Mouse (Mus musculus) hematopoietic stem cell, adult 5-6 weeks (primary cell): Measurements from ENCODE around the gene Krtap5-4. TPM values are rescaled to one million over a fixed set of nuclear protein-coding genes. Genes with fewer than 3 reads are reported as not detected.
"Not testable (repeated sequence)": the region's sequence is repeated elsewhere in the genome, so short reads cannot be mapped to it uniquely, and the experiment has no call there.

Experiments used
- ATAC-seq, 2 experiments: fragments of 125-278 bp in 1 of 2; replicated peaks in 1 of 2; 2 replicates each; pipeline ENCODE4 v1.8.0; 2016 to 2017; ENCODE audit warnings: inconsistent platforms in 2 of 2, mild to moderate bottlenecking in 2 of 2, moderate number of reproducible peaks in 2 of 2, low read depth in 1 of 2, moderate TSS enrichment in 1 of 2; ENCODE audit not compliant: low FRiP score in 2 of 2, poor library complexity in 2 of 2, severe bottlenecking in 2 of 2, insufficient read depth in 1 of 2, low TSS enrichment in 1 of 2
- total RNA-seq: library from RNA; stranded (forward); fragments of 172-1452, 232-1000 nt; gene quantifications from 2 replicates; pipeline ENCODE4 v1.2.3, GENCODE M21; 2017

Krtap5-4 gene
- not detected in 2 replicates for total RNA-seq

GRCm38 (mm10) chr7:142303249-142303648, at the start of gene Krtap5-4:
Gene Krtap5-4, plus strand, starts transcription at chr7:142303549.
- no peak for ATAC-seq

DNA sequence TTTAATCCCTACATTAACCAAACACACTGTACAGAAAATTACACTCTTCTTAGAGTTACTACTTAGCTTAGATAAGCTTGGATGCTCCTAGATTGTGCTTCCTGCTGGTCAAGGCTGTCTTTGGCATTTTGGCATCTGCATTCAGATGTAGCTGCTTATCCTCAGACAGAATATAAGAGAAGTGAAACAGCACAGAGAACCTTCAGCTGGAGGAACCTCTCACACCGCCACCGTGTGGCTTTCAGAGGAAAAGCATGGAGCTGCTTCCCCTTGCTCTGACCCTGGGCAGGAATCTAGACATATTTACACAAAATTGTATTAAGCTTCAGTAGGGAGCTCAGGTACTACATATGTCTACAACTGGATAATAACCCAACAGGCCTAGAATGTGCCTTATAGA, 47.8 kb upstream of the Krtap5-4 start:
- peak in 1 of 2 experiments; percentile 74; a peak in 3 of 4 replicates for ATAC-seq

DNA sequence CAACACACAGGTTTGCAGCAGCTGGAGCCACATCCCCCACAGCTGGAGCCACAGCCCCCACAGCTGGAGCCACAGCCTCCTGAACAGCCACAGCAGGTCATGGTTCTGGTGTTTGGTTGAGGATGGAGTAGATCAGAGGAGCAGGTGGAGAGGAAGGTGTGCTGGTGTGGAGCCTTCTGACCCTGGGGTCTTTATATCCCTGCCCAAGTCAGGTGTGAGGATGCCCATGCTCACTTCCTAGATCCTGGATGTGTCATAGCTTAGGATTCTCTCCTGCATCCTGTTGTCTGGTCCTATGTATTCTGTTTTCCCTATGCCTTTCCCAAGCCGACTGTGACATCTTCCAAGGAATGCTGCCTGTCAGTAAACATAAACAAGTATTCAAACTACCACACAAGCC, 45.1 kb upstream of the Krtap5-4 start, which contains the start of gene Gm2431:
Gene Gm2431, minus strand, starts transcription at position 101 of the 400 bp plus-strand sequence.
- ATAC-seq: not testable (repeated sequence)

DNA sequence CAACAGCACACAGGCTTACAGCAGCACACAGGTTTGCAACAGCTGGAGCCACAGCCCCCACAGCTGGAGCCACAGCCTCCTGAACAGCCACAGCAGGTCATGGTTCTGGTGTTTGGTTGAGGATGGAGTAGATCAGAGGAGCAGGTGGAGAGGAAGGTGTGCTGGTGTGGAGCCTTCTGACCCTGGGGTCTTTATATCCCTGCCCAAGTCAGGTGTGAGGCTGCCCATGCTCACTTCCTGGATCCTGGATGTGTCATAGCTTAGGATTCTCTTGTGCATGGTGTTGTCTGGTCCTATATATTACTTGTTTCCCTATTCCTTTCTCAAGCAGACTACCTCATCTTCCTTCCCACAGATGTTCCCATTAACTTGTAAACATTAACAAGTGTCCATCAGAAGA, 29.1 kb upstream of the Krtap5-4 start, which contains the start of gene Gm4559:
Gene Gm4559, minus strand, starts transcription at position 101 of the 400 bp plus-strand sequence.
- not testable (repeated sequence) for ATAC-seq

DNA sequence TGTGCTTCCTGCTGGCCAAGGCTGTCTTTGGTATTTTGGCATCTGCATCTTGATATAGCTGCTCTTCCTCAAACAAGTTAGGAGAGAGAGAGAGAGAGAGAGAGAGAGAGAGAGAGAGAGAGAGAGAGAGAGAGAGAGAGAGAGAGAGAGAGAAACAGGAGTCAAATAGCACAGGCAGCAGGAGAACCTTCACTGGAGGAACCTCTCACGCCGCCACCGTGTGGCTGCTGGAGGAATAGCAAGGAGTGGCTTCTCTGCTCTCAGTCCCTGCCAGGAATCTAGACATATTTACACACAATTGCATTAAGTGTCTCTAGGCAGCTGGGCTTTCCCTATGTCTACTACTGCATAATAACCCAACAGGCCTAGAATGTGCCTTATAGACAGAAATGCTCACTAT, 25.2 kb upstream of the Krtap5-4 start:
- peak; percentile 66 to 85 for ATAC-seq

GRCm38 (mm10) chr7:142279291-142279690, 24.1 kb upstream of the Krtap5-4 start:
- ATAC-seq: not testable (repeated sequence)

DNA sequence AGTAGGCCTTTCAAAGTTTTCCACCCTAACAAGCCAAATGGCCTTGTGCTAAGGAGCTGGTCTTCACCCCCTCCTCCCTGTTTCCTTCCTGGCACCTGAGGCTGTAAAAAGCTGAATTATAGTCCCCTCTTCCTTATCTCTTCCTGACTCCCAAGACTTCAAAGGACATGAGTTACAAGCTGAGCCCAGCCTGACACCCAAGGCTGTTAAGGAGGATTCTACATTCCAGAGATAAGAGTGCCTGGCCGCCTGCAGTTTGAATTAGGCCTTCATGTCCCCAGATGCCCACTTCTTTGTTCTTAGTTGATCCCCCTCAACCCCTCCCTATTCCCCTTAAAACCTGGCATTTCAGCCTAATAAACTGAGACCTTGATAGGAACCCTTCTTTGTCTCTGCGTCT, 20.5 kb upstream of the Krtap5-4 start:
- ATAC-seq: not testable (repeated sequence)

- ATAC-seq: peak; percentile 81 to 85
Observed at GRCm38 (mm10) chr7:142284023-142284591, 19.2 kb upstream of the Krtap5-4 start.

DNA sequence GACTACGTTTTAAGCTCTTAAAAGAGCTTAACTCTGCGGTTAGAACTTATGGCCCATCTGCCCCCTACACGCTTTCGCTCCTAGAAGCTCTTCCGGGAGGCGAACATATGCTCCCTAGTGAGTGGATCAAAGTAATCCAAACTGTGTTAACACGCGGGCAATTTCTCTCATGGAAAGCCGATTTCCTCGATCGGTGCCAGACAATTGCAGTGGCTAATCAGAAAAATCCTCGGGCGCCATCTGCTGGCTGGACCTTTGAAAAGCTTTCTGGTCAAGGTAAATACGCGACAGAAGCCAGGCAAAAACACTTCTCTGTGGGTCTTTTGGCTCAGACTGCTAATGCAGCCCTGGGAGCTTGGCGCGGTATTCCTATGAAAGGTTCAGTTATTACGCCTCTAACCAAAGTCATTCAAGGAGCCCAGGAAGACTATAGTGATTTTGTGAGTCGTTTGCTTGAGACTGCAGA, 18.7 kb upstream of the Krtap5-4 start:
- ATAC-seq: peak; percentile 60 to 66

DNA sequence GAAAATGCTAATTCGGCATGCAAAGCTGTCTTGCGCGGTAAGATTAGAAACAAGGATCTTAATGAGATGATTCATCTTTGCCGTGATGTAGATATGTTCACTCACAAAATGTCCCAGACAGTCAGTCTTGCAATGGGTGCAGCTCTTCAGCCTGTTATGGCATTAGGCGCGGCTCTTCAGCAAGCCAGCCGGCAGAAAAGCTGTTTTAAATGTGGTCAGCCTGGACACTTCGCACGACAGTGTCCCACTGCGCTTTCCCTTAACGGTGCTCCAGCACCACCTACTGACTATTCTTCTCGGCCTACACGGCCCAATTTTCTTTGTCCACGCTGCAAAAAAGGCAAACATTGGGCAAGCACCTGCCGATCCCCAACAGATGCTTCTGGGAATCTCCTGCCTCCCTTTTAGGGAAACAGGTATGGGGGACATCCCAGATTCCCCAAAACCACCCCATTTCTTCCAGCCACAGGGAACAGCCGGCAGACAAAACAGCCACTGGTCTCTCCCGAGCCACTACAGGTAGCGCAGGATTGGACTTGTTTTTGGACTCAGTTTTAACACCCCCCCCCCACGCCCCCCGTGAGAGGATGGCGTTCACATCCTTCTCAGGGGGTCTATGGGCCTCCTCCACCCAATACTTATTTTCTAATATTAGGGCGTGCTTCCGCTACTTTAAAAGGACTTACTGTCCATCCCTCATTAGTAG, 18.1 kb upstream of the Krtap5-4 start:
- ATAC-seq: 0 out of 4 replicates have a peak, but pooled peaks of 1 of the 2 experiments have one; percentile 26

GRCm38 (mm10) chr7:142285910-142286612, 17.3 kb upstream of the Krtap5-4 start:
- ATAC-seq: not testable (repeated sequence)

- ATAC-seq: peak; percentile 76 to 81
Observed at GRCm38 (mm10) chr7:142293851-142294250, 9.5 kb upstream of the Krtap5-4 start.

DNA sequence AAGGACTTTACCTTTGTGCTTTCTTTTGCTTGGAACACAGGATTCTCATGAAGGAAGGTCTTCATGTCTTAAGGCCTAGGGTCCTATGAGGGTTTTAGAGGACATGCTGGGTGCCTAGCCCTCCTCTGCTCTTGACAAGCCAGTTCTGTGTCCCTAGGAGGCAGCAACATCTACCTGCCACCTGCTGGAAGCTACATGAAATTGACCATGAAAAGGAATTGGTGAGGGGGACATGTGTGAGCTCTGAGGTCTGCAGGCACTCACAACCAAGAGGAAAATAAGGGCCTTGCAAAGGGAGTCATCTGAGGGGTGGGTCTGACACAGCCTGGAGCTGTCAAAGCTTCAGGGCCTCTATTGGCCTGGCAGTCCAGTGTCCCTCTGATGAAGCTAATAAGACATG, 7.9 kb upstream of the Krtap5-4 start:
- no peak for ATAC-seq

GRCm38 (mm10) chr7:142296108-142296507, 7.2 kb upstream of the Krtap5-4 start:
- not testable (repeated sequence) for ATAC-seq

GRCm38 (mm10) chr7:142297018-142297417, 6.3 kb upstream of the Krtap5-4 start, which contains the start of gene Krtap5-1:
Gene Krtap5-1, minus strand, starts transcription at chr7:142297118.
- not testable (repeated sequence) for ATAC-seq

GRCm38 (mm10) chr7:142303929-142304328, 580 bp downstream of the Krtap5-4 start:
- ATAC-seq: not testable (repeated sequence)

DNA sequence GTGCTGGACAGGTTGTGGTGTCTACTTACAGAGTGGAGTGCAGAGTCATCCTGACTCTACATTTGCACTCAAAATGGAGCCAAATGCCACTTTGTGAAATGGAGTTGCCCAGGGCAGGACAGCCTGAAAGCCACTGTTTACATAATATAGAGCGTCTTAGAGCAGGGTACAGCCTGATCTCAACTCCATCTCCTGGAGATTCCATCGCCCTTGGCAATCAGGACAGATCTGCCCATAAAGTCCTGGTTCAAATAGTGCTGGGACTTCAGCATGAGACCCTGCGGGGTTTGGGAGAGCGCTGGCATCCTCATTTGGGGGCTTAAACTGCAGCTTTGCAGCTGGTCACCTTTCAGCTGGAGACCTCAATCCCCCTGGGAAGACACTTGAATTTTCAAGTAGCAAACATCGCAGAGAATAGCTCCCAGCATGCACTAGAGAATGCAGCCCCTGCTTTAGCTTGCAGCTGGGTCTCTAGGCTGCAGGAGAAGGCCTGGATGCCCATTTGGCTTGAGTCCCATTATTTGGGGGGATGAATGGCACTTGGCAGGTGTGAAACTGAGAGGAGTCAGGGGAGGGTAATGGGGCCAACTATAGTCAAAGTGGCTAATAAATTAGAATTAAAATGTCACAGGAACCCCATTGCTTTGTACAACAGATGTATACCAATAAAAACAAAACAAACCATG, 11.4 kb downstream of the Krtap5-4 start:
- ATAC-seq: no peak
